Mouse (Mus musculus): ENCODE measurements at regions not wholly inside any gene's neighbourhood (a gene's known extent, or its start where the extent isn't known, plus 50 kb on each side); places are given as distances from the start of the nearest gene placed in this dataset.

GRCm38 (mm10) chr17:41184751-41185150 is 249.9 kb upstream of the Cenpq start:
- Histone ChIP-seq H3K4me1 (replicated peaks; ENCODE audit: control insufficient read depth, insufficient read depth, low read length) (no peaks in the 10 kb centered on the region), H3K36me3 (ENCODE audit: control insufficient read depth, insufficient read depth, low read length) (no peaks in the 10 kb centered on the region), H3K27ac (ENCODE audit: low read depth, low read length) (no peak overlapping the region), H3K4me3 (ENCODE audit: low read depth, low read length) (no peak overlapping the region), H3K27me3 (ENCODE audit: control insufficient read depth, insufficient read depth, low read length) (no peaks in the 10 kb centered on the region), H3K9ac (ENCODE audit: low read length) (no peak overlapping the region), H3K9me3 (ENCODE audit: control insufficient read depth, low read length) (no peaks in the 10 kb centered on the region), H3K4me2 (ENCODE audit: low read depth, low read length, severe bottlenecking) (no peak overlapping the region)
- DNase-seq (ENCODE audit: low spot score): no peak
- 80% methylated on average over 2 of the region's 2 CpGs for WGBS
- ATAC-seq (replicated peaks; ENCODE audit: low FRiP score): no peak

DNA sequence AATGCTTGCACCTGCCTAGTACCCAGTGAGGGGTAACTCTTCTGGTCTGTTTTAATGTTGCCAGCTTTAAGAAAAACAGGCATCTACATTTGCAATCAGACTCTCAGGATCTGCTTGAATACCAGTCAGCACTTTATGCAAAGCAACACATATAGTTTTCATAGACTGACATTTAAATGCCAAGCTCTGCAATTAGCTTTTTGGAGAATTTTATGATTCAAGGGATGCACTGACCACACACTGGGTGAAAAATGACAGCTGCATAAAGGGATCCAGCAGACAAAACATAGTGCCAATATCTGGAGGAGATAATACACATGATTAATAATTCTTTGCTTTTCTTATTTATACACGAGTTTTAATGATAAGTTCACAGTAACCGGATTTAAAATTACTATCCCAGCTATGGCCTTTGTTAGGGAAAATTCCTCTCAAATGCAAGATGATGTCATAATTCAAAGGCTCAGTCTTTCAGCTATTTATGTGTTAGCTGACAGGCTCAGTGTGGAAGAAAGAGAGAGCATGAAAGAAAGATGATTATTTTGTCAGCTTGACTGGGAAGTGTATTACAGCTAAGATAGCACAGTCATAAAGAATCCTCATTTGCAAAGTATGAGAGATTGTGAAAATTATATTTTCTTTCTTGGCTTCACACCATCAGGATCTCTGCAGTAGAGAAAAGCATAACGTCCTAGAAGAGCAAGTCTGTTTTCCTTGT is 219.0 kb upstream of the Cenpq start:
- no peak for DNase-seq (ENCODE audit: low spot score)
- Histone ChIP-seq H3K27me3 (ENCODE audit: control insufficient read depth, insufficient read depth, low read length) (no peaks in the 10 kb centered on the region), H3K4me2 (ENCODE audit: low read depth, low read length, severe bottlenecking) (no peak overlapping the region), H3K4me1 (replicated peaks; ENCODE audit: control insufficient read depth, insufficient read depth, low read length) (no peaks in the 10 kb centered on the region), H3K27ac (ENCODE audit: low read depth, low read length) (no peak overlapping the region), H3K4me3 (ENCODE audit: low read depth, low read length) (no peak overlapping the region), H3K36me3 (ENCODE audit: control insufficient read depth, insufficient read depth, low read length) (no peaks in the 10 kb centered on the region), H3K9me3 (ENCODE audit: control insufficient read depth, low read length) (no peaks in the 10 kb centered on the region), H3K9ac (ENCODE audit: low read length) (no peak overlapping the region)
- no peak for ATAC-seq (replicated peaks; ENCODE audit: low FRiP score)
- WGBS: 84% methylated on average over 3 of the region's 3 CpGs

DNA sequence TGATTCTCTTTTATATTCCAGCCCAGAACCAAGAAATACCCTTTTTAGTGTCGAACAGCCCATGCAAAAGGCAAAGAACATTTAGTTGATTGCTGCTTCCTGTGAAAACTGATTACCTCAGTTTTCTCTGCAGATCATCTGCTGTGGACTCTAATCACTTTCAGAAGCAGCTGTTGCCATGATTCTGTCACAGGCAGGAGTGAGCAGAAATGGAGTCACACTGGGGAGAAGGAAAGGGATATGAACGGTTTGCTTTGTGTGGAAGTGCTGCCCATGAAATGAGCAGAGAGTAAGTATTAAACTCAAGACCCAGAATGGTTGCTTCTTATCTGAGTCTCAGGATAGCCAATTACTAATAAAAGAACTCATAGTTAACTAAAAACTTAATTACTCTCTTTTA is 217.6 kb upstream of the Cenpq start:
- Histone ChIP-seq H3K9ac (ENCODE audit: low read length) (no peak overlapping the region), H3K4me1 (replicated peaks; ENCODE audit: control insufficient read depth, insufficient read depth, low read length) (no peaks in the 10 kb centered on the region), H3K36me3 (ENCODE audit: control insufficient read depth, insufficient read depth, low read length) (no peaks in the 10 kb centered on the region), H3K27me3 (ENCODE audit: control insufficient read depth, insufficient read depth, low read length) (no peaks in the 10 kb centered on the region), H3K4me2 (ENCODE audit: low read depth, low read length, severe bottlenecking) (no peak overlapping the region), H3K4me3 (ENCODE audit: low read depth, low read length) (no peak overlapping the region), H3K27ac (ENCODE audit: low read depth, low read length) (no peak overlapping the region), H3K9me3 (ENCODE audit: control insufficient read depth, low read length) (no peaks in the 10 kb centered on the region)
- 74% methylated on average over 2 of the region's 2 CpGs for WGBS
- no peak for DNase-seq (ENCODE audit: low spot score)
- ATAC-seq (replicated peaks; ENCODE audit: low FRiP score): no peak

GRCm38 (mm10) chr17:41144523-41144922 is 209.7 kb upstream of the Cenpq start:
- H3K9ac ChIP-seq (ENCODE audit: low read length): no peak overlapping the region
- 86% methylated on average over 4 of the region's 4 CpGs for WGBS

GRCm38 (mm10) chr17:41125582-41125981 is 190.7 kb upstream of the Cenpq start:
- no peak for ATAC-seq (replicated peaks; ENCODE audit: low FRiP score)
- Histone ChIP-seq H3K27me3 (ENCODE audit: control insufficient read depth, insufficient read depth, low read length) (no peaks in the 10 kb centered on the region), H3K9ac (ENCODE audit: low read length) (no peak overlapping the region), H3K9me3 (ENCODE audit: control insufficient read depth, low read length) (no peaks in the 10 kb centered on the region), H3K4me3 (ENCODE audit: low read depth, low read length) (no peak overlapping the region), H3K36me3 (ENCODE audit: control insufficient read depth, insufficient read depth, low read length) (no peaks in the 10 kb centered on the region), H3K27ac (ENCODE audit: low read depth, low read length) (no peak overlapping the region), H3K4me2 (ENCODE audit: low read depth, low read length, severe bottlenecking) (no peak overlapping the region), H3K4me1 (replicated peaks; ENCODE audit: control insufficient read depth, insufficient read depth, low read length) (no peaks in the 10 kb centered on the region)
- 64% methylated on average over 4 of the region's 4 CpGs for WGBS
- DNase-seq (ENCODE audit: low spot score): no peak

More at GRCm38 (mm10) chr17:41144523-41144922, 209.7 kb upstream of the Cenpq start:
- Histone ChIP-seq H3K4me2 (ENCODE audit: low read depth, low read length, severe bottlenecking) (no peak overlapping the region), H3K36me3 (ENCODE audit: control insufficient read depth, insufficient read depth, low read length) (no peaks in the 10 kb centered on the region), H3K4me3 (ENCODE audit: low read depth, low read length) (no peak overlapping the region), H3K27me3 (ENCODE audit: control insufficient read depth, insufficient read depth, low read length) (no peaks in the 10 kb centered on the region), H3K4me1 (replicated peaks; ENCODE audit: control insufficient read depth, insufficient read depth, low read length) (no peaks in the 10 kb centered on the region), H3K9me3 (ENCODE audit: control insufficient read depth, low read length) (no peaks in the 10 kb centered on the region), H3K27ac (ENCODE audit: low read depth, low read length) (no peak overlapping the region)
- ATAC-seq (replicated peaks; ENCODE audit: low FRiP score) (no peak), DNase-seq (ENCODE audit: low spot score) (no peak)

DNA sequence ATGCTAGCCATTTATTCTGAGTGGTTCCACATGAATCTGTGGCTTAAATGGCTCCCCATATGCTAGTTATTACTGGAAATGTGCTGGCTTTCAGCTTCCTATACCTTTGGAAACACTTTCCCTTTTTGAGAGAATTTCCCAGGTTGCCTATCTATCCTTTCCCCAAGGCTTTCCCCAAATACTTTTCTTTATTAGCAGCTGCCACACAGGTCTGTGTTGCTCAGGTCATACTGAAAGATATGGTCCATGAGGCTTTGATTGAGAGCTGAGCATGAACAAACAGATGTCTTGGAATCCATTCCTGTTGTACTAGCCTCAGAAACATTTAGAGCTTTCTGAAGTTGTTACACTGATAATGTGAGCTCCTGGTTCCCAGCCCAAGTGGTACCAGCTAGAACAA is 188.1 kb upstream of the Cenpq start:
- Histone ChIP-seq H3K4me2 (ENCODE audit: low read depth, low read length, severe bottlenecking) (no peak overlapping the region), H3K9me3 (ENCODE audit: control insufficient read depth, low read length) (no peaks in the 10 kb centered on the region), H3K4me3 (ENCODE audit: low read depth, low read length) (no peak overlapping the region), H3K9ac (ENCODE audit: low read length) (no peak overlapping the region), H3K27ac (ENCODE audit: low read depth, low read length) (no peak overlapping the region), H3K36me3 (ENCODE audit: control insufficient read depth, insufficient read depth, low read length) (no peaks in the 10 kb centered on the region), H3K27me3 (ENCODE audit: control insufficient read depth, insufficient read depth, low read length) (no peaks in the 10 kb centered on the region), H3K4me1 (replicated peaks; ENCODE audit: control insufficient read depth, insufficient read depth, low read length) (no peaks in the 10 kb centered on the region)
- ATAC-seq (replicated peaks; ENCODE audit: low FRiP score) (no peak), DNase-seq (ENCODE audit: low spot score) (no peak)

DNA sequence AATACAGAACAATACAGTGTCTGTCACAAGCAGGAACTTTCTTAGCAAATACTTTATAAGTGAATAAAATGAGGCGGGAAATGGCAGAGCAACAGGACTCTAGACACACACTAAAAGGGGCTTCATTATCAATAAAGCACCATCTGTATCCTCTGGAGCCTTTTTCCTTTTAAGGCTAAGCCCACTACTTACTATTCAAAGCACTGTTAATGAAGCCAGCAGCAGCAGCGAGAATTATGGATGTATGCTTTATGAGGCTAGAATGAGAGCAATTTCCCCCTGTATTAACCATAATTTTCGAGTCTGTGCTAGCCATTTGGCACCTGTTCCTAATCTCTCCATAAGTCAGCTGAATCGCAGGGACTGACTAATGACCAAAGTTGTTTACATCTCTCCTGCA is 169.1 kb upstream of the Cenpq start:
- DNase-seq (ENCODE audit: low spot score): no peak
- Histone ChIP-seq H3K4me1 (replicated peaks; ENCODE audit: control insufficient read depth, insufficient read depth, low read length) (no peaks in the 10 kb centered on the region), H3K9me3 (ENCODE audit: control insufficient read depth, low read length) (no peaks in the 10 kb centered on the region), H3K27me3 (ENCODE audit: control insufficient read depth, insufficient read depth, low read length) (no peaks in the 10 kb centered on the region), H3K4me3 (ENCODE audit: low read depth, low read length) (no peak overlapping the region), H3K9ac (ENCODE audit: low read length) (no peak overlapping the region), H3K27ac (ENCODE audit: low read depth, low read length) (no peak overlapping the region), H3K4me2 (ENCODE audit: low read depth, low read length, severe bottlenecking) (no peak overlapping the region), H3K36me3 (ENCODE audit: control insufficient read depth, insufficient read depth, low read length) (no peaks in the 10 kb centered on the region)
- no peak for ATAC-seq (replicated peaks; ENCODE audit: low FRiP score)
- WGBS: 68% methylated on average over 4 of the region's 4 CpGs

DNA sequence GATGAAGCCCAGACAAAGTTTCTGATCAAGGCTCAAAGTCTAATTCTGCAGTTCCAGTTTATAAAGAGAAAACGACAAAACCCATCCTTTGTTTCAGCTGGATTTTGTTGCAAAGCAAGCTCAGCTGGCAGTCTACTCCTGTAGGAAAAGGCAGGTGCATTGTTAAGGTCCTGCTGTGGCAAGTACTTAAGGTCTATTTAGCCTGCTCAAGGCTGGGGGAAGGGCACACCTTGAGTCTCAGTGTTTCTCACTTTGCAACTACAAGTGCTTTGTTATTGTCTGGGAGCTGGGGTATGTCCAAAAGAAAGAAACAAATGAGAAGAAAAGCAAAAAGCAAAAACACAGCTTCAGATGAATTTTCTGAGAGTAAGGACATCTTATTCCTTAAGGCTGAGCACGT is 136.0 kb upstream of the Cenpq start:
- Histone ChIP-seq H3K36me3 (ENCODE audit: control insufficient read depth, insufficient read depth, low read length) (no peaks in the 10 kb centered on the region), H3K4me2 (ENCODE audit: low read depth, low read length, severe bottlenecking) (no peak overlapping the region), H3K9me3 (ENCODE audit: control insufficient read depth, low read length) (no peaks in the 10 kb centered on the region), H3K9ac (ENCODE audit: low read length) (no peak overlapping the region), H3K27me3 (ENCODE audit: control insufficient read depth, insufficient read depth, low read length) (no peaks in the 10 kb centered on the region), H3K4me3 (ENCODE audit: low read depth, low read length) (no peak overlapping the region), H3K27ac (ENCODE audit: low read depth, low read length) (no peak overlapping the region), H3K4me1 (replicated peaks; ENCODE audit: control insufficient read depth, insufficient read depth, low read length) (no peaks in the 10 kb centered on the region)
- ATAC-seq (replicated peaks; ENCODE audit: low FRiP score) (no peak), DNase-seq (ENCODE audit: low spot score) (no peak)
- 23% methylated on average over 2 of the region's 2 CpGs for WGBS
